Mouse (Mus musculus) c-Kit-positive CD71-positive TER-119-positive erythroid progenitor cells, embryonic 14.5 days (primary cell): ENCODE results near the gene Bcl7c.

ENCODE experiments used
- DNase-seq: peaks from one replicate; pipeline ENCODE4 v3.0.0-alpha.2; 2013; ENCODE audit warnings: low spot score

Gene Bcl7c

GRCm38 (mm10) chr7:127685304-127686018 is 23.3 kb downstream of the Bcl7c start:
- no peak for DNase-seq

- peak; percentile 23 for DNase-seq
Measured at GRCm38 (mm10) chr7:127681888-127682553, 26.7 kb downstream of the Bcl7c start.

GRCm38 (mm10) chr7:127680541-127680940 is 28.2 kb downstream of the Bcl7c start:
- DNase-seq = no peak

- no peak for DNase-seq
Measured at GRCm38 (mm10) chr7:127678811-127679210, 29.9 kb downstream of the Bcl7c start.

- no peak for DNase-seq
Measured at GRCm38 (mm10) chr7:127677609-127678008, 31.1 kb downstream of the Bcl7c start.

GRCm38 (mm10) chr7:127677077-127677476 is 31.7 kb downstream of the Bcl7c start:
- DNase-seq = peak; percentile 64

GRCm38 (mm10) chr7:127675391-127675811 is 33.3 kb downstream of the Bcl7c start:
- no peak for DNase-seq

- peak; percentile 85 for DNase-seq
Measured at GRCm38 (mm10) chr7:127674977-127675376, 33.8 kb downstream of the Bcl7c start.

GRCm38 (mm10) chr7:127672776-127673175 is 36.0 kb downstream of the Bcl7c start:
- no peak for DNase-seq

- DNase-seq = no peak
Measured at GRCm38 (mm10) chr7:127671880-127672774, 36.6 kb downstream of the Bcl7c start.

GRCm38 (mm10) chr7:127667171-127667570 is 41.6 kb downstream of the Bcl7c start:
- no peak for DNase-seq

- no peak for DNase-seq
Measured at GRCm38 (mm10) chr7:127666679-127667078, 42.1 kb downstream of the Bcl7c start.

- no peak for DNase-seq
Measured at GRCm38 (mm10) chr7:127666066-127666654, 42.6 kb downstream of the Bcl7c start.

- no peak for DNase-seq
Measured at GRCm38 (mm10) chr7:127662926-127663325, 45.8 kb downstream of the Bcl7c start.

GRCm38 (mm10) chr7:127661833-127662232 is 46.9 kb downstream of the Bcl7c start:
- no peak for DNase-seq

GRCm38 (mm10) chr7:127660882-127661281 is 47.9 kb downstream of the Bcl7c start:
- no peak for DNase-seq

- peak; percentile 74 for DNase-seq
Measured at GRCm38 (mm10) chr7:127656946-127657345, 51.8 kb downstream of the Bcl7c start.

GRCm38 (mm10) chr7:127654318-127654717 is 54.4 kb downstream of the Bcl7c start:
- DNase-seq = no peak

- DNase-seq = no peak
Measured at GRCm38 (mm10) chr7:127652050-127652449, 56.7 kb downstream of the Bcl7c start.

GRCm38 (mm10) chr7:127651624-127652023 is 57.1 kb downstream of the Bcl7c start:
- DNase-seq = no peak

- no peak for DNase-seq
Measured at GRCm38 (mm10) chr7:127649206-127649605, 59.5 kb downstream of the Bcl7c start.
